ENCODE assay signal across 8 mouse cellular contexts in genomic region chr7:143106062-143106461, GRCm38 (mm10). TPM values are rescaled to one million over a fixed set of nuclear protein-coding genes. Genes with fewer than 3 reads are reported as not detected.
A peak's percentile ranks its signal among the peaks of the same experiment; 100 is the strongest.
DNase-seq lines count a peak whose midpoint lies in the region; ATAC-seq and TF ChIP-seq lines count a peak whose summit lies in the region.

Gene Kcnq1, plus strand, starts transcription at chr7:143106362.

- DNase-seq in ES-E14 (ENCODE audit: low read depth, low spot score): no peak
- no peak for DNase-seq in embryonic facial prominence, embryonic 11.5 days (ENCODE audit: low spot score)
- no peak for DNase-seq in heart, postnatal 25 days (ENCODE audit: low spot score)
- DNase-seq in liver, embryonic 14.5 days (ENCODE audit: low read depth in 3 of 3, low spot score in 3 of 3): no peak
- no peak for DNase-seq in left cerebral cortex, adult 11 months (ENCODE audit: low spot score)
- no peak for DNase-seq in thymus, postnatal 25 days
- DNase-seq in cerebellum, adult 2 months: no peak

- WGBS in embryonic facial prominence, embryonic 11.5 days: 64% methylated on average over 4 of the region's 4 CpGs
- 40% methylated on average over 4 of the region's 4 CpGs for WGBS in liver, embryonic 14.5 days (ENCODE audit: insufficient replicate concordance)
- WGBS in cerebellum, adult 2 months: 80% methylated on average over 4 of the region's 4 CpGs

- peaks cover 41% of the 10 kb centered on the region for H3K27me3 ChIP-seq in embryonic facial prominence, embryonic 11.5 days (ENCODE audit: control insufficient read depth, insufficient read depth, low read length)
- peaks cover 27% of the 10 kb centered on the region for H3K27me3 ChIP-seq in liver, embryonic 14.5 days (ENCODE audit: control insufficient read depth, insufficient read depth, low read length)
- H3K27me3 ChIP-seq in cerebellum, adult 2 months (ENCODE audit: control insufficient read depth, insufficient read depth, low read length): no peaks in the 10 kb centered on the region; the same call in 1 of the 2 replicates

- no peak for TF ChIP-seq CTCF in liver, embryonic 14.5 days (IDR thresholded peaks at IDR 0.05; ENCODE audit: low read depth)
- TF ChIP-seq CTCF in cerebellum, adult 2 months (IDR thresholded peaks at IDR 0.05; ENCODE audit: borderline replicate concordance, insufficient read depth, low read depth, low read length): no peak

- H3K27ac ChIP-seq in ES-E14 (ENCODE audit: insufficient read depth, low read depth, low read length, poor library complexity, severe bottlenecking): no peak within 1 kb of the TSS
- no peak within 1 kb of the TSS for H3K27ac ChIP-seq in embryonic facial prominence, embryonic 11.5 days (replicated peaks; ENCODE audit: low read depth, low read length)
- H3K27ac ChIP-seq in liver, embryonic 14.5 days: no peak within 1 kb of the TSS
- no peak within 1 kb of the TSS for H3K27ac ChIP-seq in cerebellum, adult 2 months (ENCODE audit: insufficient read depth, low read length)

- H3K4me2 ChIP-seq in embryonic facial prominence, embryonic 11.5 days (ENCODE audit: low read depth, low read length): peak within 1 kb of the TSS; percentile 62
- H3K4me2 ChIP-seq in liver, embryonic 14.5 days (ENCODE audit: low read depth): peak within 1 kb of the TSS; percentile 44

- H3K4me1 ChIP-seq in ES-E14 (ENCODE audit: control insufficient read depth in 2 of 2, insufficient read depth in 2 of 2, low read length in 2 of 2, poor library complexity in 1 of 2): no peaks in the 10 kb centered on the region
- peaks cover 6% of the 10 kb centered on the region for H3K4me1 ChIP-seq in embryonic facial prominence, embryonic 11.5 days (ENCODE audit: control insufficient read depth, insufficient read depth, low read length)
- H3K4me1 ChIP-seq in liver, embryonic 14.5 days (replicated peaks; ENCODE audit: control insufficient read depth in 2 of 2, insufficient read depth in 2 of 2, low read length in 1 of 2): no peaks in the 10 kb centered on the region
- peaks cover 4% of the 10 kb centered on the region for H3K4me1 ChIP-seq in cerebellum, adult 2 months (ENCODE audit: control insufficient read depth, insufficient read depth, low read length)

- intact Hi-C loops in heart, postnatal 25 days (cut with DNase I): no loop called here

- in situ Hi-C loops in ES-E14 (cut with MboI; ENCODE audit: low sequenced_read_pairs in 2 of 2, unreplicated experiment in 2 of 2): no loop called here

- peak within 1 kb of the TSS; percentile 64 to 75 for H3K4me3 ChIP-seq in ES-E14 (ENCODE audit: insufficient read depth in 1 of 2, low read depth in 1 of 2, low read length in 2 of 2, poor library complexity in 1 of 2, severe bottlenecking in 1 of 2)
- peak within 1 kb of the TSS; percentile 27 for H3K4me3 ChIP-seq in embryonic facial prominence, embryonic 11.5 days (ENCODE audit: low read depth, low read length)
- H3K4me3 ChIP-seq in liver, embryonic 14.5 days (ENCODE audit: insufficient read depth in 1 of 2, low read depth in 2 of 2, low read length in 2 of 2): peak within 1 kb of the TSS in 1 of 2 experiments; percentile 27; a peak in 2 of 4 replicates
- H3K4me3 ChIP-seq in cerebellum, adult 2 months (replicated peaks; ENCODE audit: insufficient read depth, low read depth, low read length): no peak within 1 kb of the TSS

- H3K9me3 ChIP-seq in ES-E14 (ENCODE audit: control insufficient read depth, insufficient read depth, low read depth, low read length): no peaks in the 10 kb centered on the region
- no peaks in the 10 kb centered on the region for H3K9me3 ChIP-seq in embryonic facial prominence, embryonic 11.5 days (replicated peaks; ENCODE audit: control insufficient read depth, low read length)
- no peaks in the 10 kb centered on the region for H3K9me3 ChIP-seq in liver, embryonic 14.5 days (ENCODE audit: control insufficient read depth, low read length)

- peak within 1 kb of the TSS; percentile 16; the same call in 1 of the 2 replicates for H3K9ac ChIP-seq in ES-E14 (ENCODE audit: insufficient read depth, low read depth, low read length, poor library complexity, severe bottlenecking)
- peak within 1 kb of the TSS; percentile 6; the same call in 1 of the 2 replicates for H3K9ac ChIP-seq in embryonic facial prominence, embryonic 11.5 days (replicated peaks; ENCODE audit: low read length)
- H3K9ac ChIP-seq in liver, embryonic 14.5 days (replicated peaks): no peak within 1 kb of the TSS

- ATAC-seq in embryonic facial prominence, embryonic 11.5 days (replicated peaks; ENCODE audit: insufficient number of reproducible peaks, low FRiP score, low TSS enrichment, low read depth): no peak
- no peak for ATAC-seq in liver, embryonic 14.5 days (ENCODE audit: insufficient read depth)
- ATAC-seq in activated CD4-positive, CD25-positive, alpha-beta regulatory T cell, adult 4 months: no peak

- no peak for TF ChIP-seq POLR2A in cerebellum, adult 2 months (IDR thresholded peaks at IDR 0.05; ENCODE audit: borderline replicate concordance, insufficient read depth, low read length)

- H3K36me3 ChIP-seq in ES-E14 (ENCODE audit: control insufficient read depth, insufficient read depth, low read length, poor library complexity, severe bottlenecking): no peaks in the 10 kb centered on the region
- no peaks in the 10 kb centered on the region for H3K36me3 ChIP-seq in embryonic facial prominence, embryonic 11.5 days (replicated peaks; ENCODE audit: control insufficient read depth, insufficient read depth, low read depth, low read length)
- H3K36me3 ChIP-seq in liver, embryonic 14.5 days (replicated peaks; ENCODE audit: control insufficient read depth, insufficient read depth, low read depth): no peaks in the 10 kb centered on the region

- no peak for TF ChIP-seq EP300 in liver, embryonic 14.5 days (IDR thresholded peaks at IDR 0.05; ENCODE audit: low read depth)

TF ChIP-seq in ES-E14, 5 proteins besides CTCF, POLR2A, EP300 and RAD21:
- TF ChIP-seq CHD2 (IDR thresholded peaks at IDR 0.05; ENCODE audit: low read depth, low read length): no peak
- TF ChIP-seq HCFC1 (IDR thresholded peaks at IDR 0.05; ENCODE audit: borderline replicate concordance, insufficient read depth, low read length): no peak
- no peak for TF ChIP-seq ZC3H11A (IDR thresholded peaks at IDR 0.05; ENCODE audit: borderline replicate concordance, low read depth, low read length)
- TF ChIP-seq MAFK (IDR thresholded peaks at IDR 0.05; ENCODE audit: insufficient read depth, low read depth, low read length): no peak
- TF ChIP-seq ZNF384 (IDR thresholded peaks at IDR 0.05; ENCODE audit: low read depth, low read length): no peak

RNA-seq across cellular contexts. Expression of gene Kcnq1, which starts in this region (rescaled TPM):
- 0.22 and 0.42 TPM in 2 replicates for total RNA-seq in ES-E14 (2012; rRNA removed)
- 0.81 and 1.5 TPM in 2 replicates for polyA plus RNA-seq in embryonic facial prominence, embryonic 11.5 days (2014; fragmentation: Nextera tagmentation; extraction: Ambion mirVana)
- total RNA-seq in heart, postnatal 25 days (2021): 10 to 100 TPM; 37.4 to 37.7 TPM
- 0.12 and 0.21 TPM in 2 replicates for polyA plus RNA-seq in liver, embryonic 14.5 days (2012; rRNA removed)
- 0.27 and 0.41 TPM in 2 replicates for polyA plus RNA-seq in liver, embryonic 14.5 days (2014; fragmentation: Nextera tagmentation; extraction: Ambion mirVana)
- not detected for polyA plus RNA-seq in activated CD4-positive, CD25-positive, alpha-beta regulatory T cell, adult 4 months (2017; shearing (Covaris generic))
- polyA plus RNA-seq in cerebellum, adult 2 months (2012; rRNA removed): 0.54 and 1.6 TPM in 2 replicates

Comparison
In these comparisons a context has a peak if more than half of its experiments do, and no peak if none do; other contexts are left out.
1. RNA of gene Kcnq1 (total RNA-seq): 37.4 to 37.7 TPM in heart, postnatal 25 days; 0.22 to 0.42 TPM in ES-E14; every median in the first group is over 10 times any median in the second.